Mouse (Mus musculus): Measurements from ENCODE around the gene Hcn3. TPM values are rescaled to one million over a fixed set of nuclear protein-coding genes. Genes with fewer than 3 reads are reported as not detected.
A peak's percentile ranks its signal among the peaks of the same experiment; 100 is the strongest.
"Not testable (repeated sequence)": the region's sequence is repeated elsewhere in the genome, so short reads cannot be mapped to it uniquely, and the experiment has no call there.

Gene Hcn3
- total RNA-seq, 2 experiments from 2014 or later: 10.7 to 16.7 TPM

- no peak for DNase-seq (ENCODE audit: extremely low spot score in 1 of 2, low spot score in 1 of 2)
Observed at GRCm38 (mm10) chr3:89182531-89183057, 22.6 kb upstream of the Hcn3 start.

GRCm38 (mm10) chr3:89181749-89182500 is 21.9 kb upstream of the Hcn3 start:
- DNase-seq (ENCODE audit: extremely low spot score in 1 of 2, low spot score in 1 of 2): no peak

- DNase-seq (ENCODE audit: extremely low spot score in 1 of 2, low spot score in 1 of 2): no peak
Observed at GRCm38 (mm10) chr3:89179056-89179455, 19.1 kb upstream of the Hcn3 start.

- DNase-seq (ENCODE audit: extremely low spot score in 1 of 2, low spot score in 1 of 2): no peak
Observed at GRCm38 (mm10) chr3:89178107-89178385, 18.1 kb upstream of the Hcn3 start.

- peak; percentile 72 to 76 for DNase-seq (ENCODE audit: extremely low spot score in 1 of 2, low spot score in 1 of 2)
Observed at GRCm38 (mm10) chr3:89177242-89178106, 17.5 kb upstream of the Hcn3 start, which contains the start of gene Scamp3. Gene Scamp3 (plus strand): TSS chr3:89177473.

GRCm38 (mm10) chr3:89176421-89176820 is 16.4 kb upstream of the Hcn3 start:
- DNase-seq (ENCODE audit: extremely low spot score in 1 of 2, low spot score in 1 of 2): no peak

GRCm38 (mm10) chr3:89175544-89175943 is 15.5 kb upstream of the Hcn3 start:
- no peak for DNase-seq (ENCODE audit: extremely low spot score in 1 of 2, low spot score in 1 of 2)

GRCm38 (mm10) chr3:89174844-89175243 is 14.8 kb upstream of the Hcn3 start:
- no peak for DNase-seq (ENCODE audit: extremely low spot score in 1 of 2, low spot score in 1 of 2)

GRCm38 (mm10) chr3:89166945-89167344 is 6.9 kb upstream of the Hcn3 start:
- DNase-seq (ENCODE audit: extremely low spot score in 1 of 2, low spot score in 1 of 2): no peak

- no peak for DNase-seq (ENCODE audit: extremely low spot score in 1 of 2, low spot score in 1 of 2)
Observed at GRCm38 (mm10) chr3:89165268-89165870, 5.4 kb upstream of the Hcn3 start.

GRCm38 (mm10) chr3:89164506-89165267 is 4.7 kb upstream of the Hcn3 start, which contains the start of gene Clk2:
Gene Clk2 (plus strand): TSS chr3:89164795.
- DNase-seq (ENCODE audit: extremely low spot score in 1 of 2, low spot score in 1 of 2): peak; percentile 84 to 85

GRCm38 (mm10) chr3:89163643-89164245 is 3.7 kb upstream of the Hcn3 start:
- no peak for DNase-seq (ENCODE audit: extremely low spot score in 1 of 2, low spot score in 1 of 2)

GRCm38 (mm10) chr3:89163123-89163522 is 3.1 kb upstream of the Hcn3 start:
- no peak for DNase-seq (ENCODE audit: extremely low spot score in 1 of 2, low spot score in 1 of 2)

- no peak for DNase-seq (ENCODE audit: extremely low spot score in 1 of 2, low spot score in 1 of 2)
Observed at GRCm38 (mm10) chr3:89161786-89162185, 1.8 kb upstream of the Hcn3 start.

- DNase-seq (ENCODE audit: extremely low spot score in 1 of 2, low spot score in 1 of 2): not testable (repeated sequence)
Observed at GRCm38 (mm10) chr3:89161207-89161606, 1.2 kb upstream of the Hcn3 start.

- DNase-seq (ENCODE audit: extremely low spot score in 1 of 2, low spot score in 1 of 2): peak in 1 of 2 experiments; percentile 37
Observed at GRCm38 (mm10) chr3:89159211-89159610, 785 bp downstream of the Hcn3 start.

GRCm38 (mm10) chr3:89158651-89159050 is 1.3 kb downstream of the Hcn3 start:
- DNase-seq (ENCODE audit: extremely low spot score in 1 of 2, low spot score in 1 of 2): no peak

GRCm38 (mm10) chr3:89156951-89157350 is 3.0 kb downstream of the Hcn3 start:
- DNase-seq (ENCODE audit: extremely low spot score in 1 of 2, low spot score in 1 of 2): no peak

GRCm38 (mm10) chr3:89152084-89152835 is 7.7 kb downstream of the Hcn3 start:
- DNase-seq (ENCODE audit: extremely low spot score in 1 of 2, low spot score in 1 of 2): no peak

Measured in layer of hippocampus, postnatal 25 days (tissue).